Mouse (Mus musculus): Measurements from ENCODE around the gene Ttc37. TPM values are rescaled to one million over a fixed set of nuclear protein-coding genes. Genes with fewer than 3 reads are reported as not detected.

The Ttc37 gene
- 10 to 100 TPM; 18.2 to 25.4 TPM for polyA plus RNA-seq (2017; shearing (Covaris generic))

GRCm38 (mm10) chr13:76098493-76099303 lies at the start of gene Ttc37, which contains the start of gene Arsk:
Gene Ttc37 (plus strand): TSS chr13:76098734.
Gene Arsk (minus strand): TSS chr13:76098660.

GRCm38 (mm10) chr13:76056896-76057266 lies 41.7 kb upstream of the Ttc37 start, which contains the start of gene Gpr150:
Gene Gpr150 (minus strand): TSS chr13:76056996.

Other genes starting within 250 kb of the Ttc37 start
- 1 to 10 TPM in 1 of 2 experiments, under 1 TPM in 1; 0.20 to 1.2 TPM for gene Rhobtb3, start 154.8 kb upstream of the Ttc37 start, polyA plus RNA-seq (2017; shearing (Covaris generic))
- gene Spata9, start 131.6 kb upstream of the Ttc37 start, polyA plus RNA-seq (2017; shearing (Covaris generic)): 1 to 10 TPM in 1 of 2 experiments, under 1 TPM in 1; 0.19 to 2.1 TPM
- 10 to 100 TPM; 21.5 to 27.2 TPM for gene Rfesd, start 80.0 kb upstream of the Ttc37 start, polyA plus RNA-seq (2017; shearing (Covaris generic))
- gene Gpr150, start 41.7 kb upstream of the Ttc37 start, polyA plus RNA-seq (2017; shearing (Covaris generic)): not detected
- 1 to 10 TPM; 7.5 to 8.3 TPM for gene Arsk, start 74 bp upstream of the Ttc37 start, polyA plus RNA-seq (2017; shearing (Covaris generic))
- under 1 TPM; 0.08 to 0.53 TPM for gene Fam81b, start 206.3 kb downstream of the Ttc37 start, polyA plus RNA-seq (2017; shearing (Covaris generic))

Data from inflammation-experienced regulatory T-cells (primary cell).